Mouse (Mus musculus) ES-Bruce4 (cell line): ENCODE measurements around the gene Pax7.

Experiments used
- CTCF ChIP-seq: IDR thresholded peaks from one replicate; pipeline ENCODE4 v1.8.1; 2011; ENCODE audit warnings: low read depth, low read length
- POLR2A ChIP-seq: IDR thresholded peaks from one replicate; pipeline ENCODE4 v1.8.1; 2011; ENCODE audit warnings: low read length; ENCODE audit not compliant: insufficient read depth

DNA sequence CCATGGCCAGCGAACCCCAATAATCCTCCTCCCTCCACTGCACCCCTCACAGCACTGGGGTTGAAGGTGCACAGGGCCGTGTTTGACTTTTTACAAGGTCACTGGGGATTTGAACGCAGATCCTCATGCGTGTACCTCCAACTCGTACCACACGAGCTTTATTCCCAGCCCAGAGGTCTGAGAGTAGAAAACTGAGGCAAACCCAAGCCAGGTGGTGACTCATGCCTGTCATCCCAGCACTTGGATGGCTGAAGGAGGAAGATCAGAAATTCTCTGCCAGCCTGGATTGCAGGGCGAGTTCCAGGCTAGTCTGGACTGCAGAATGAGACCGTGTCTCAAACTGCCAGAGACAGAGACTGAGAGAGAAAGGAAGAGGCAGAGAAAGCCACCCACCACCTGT lies 28.4 kb downstream of the Pax7 start:
- TF ChIP-seq POLR2A (no peak), CTCF (no peak)
